Mouse (Mus musculus) forebrain, postnatal 0 days (tissue): ENCODE data around the gene Arfgef2. TPM values are rescaled to one million over a fixed set of nuclear protein-coding genes. Genes with fewer than 3 reads are reported as not detected.

ENCODE experiments used
- ATAC-seq: fragments of 200-750 bp; cut with Nextera tagmentation; 2 replicates; pipeline ENCODE4 v1.8.0; 2017; ENCODE audit warnings: mild to moderate bottlenecking, moderate library complexity
- DNase-seq: peaks from one replicate; pipeline ENCODE4 v3.0.0-alpha.2; 2015
- H3K27ac ChIP-seq: fragments of 300-500 bp; sonication (generic); 2 replicates; pipeline ENCODE4 v1.5.1; 2014; ENCODE audit warnings: low read depth, mild to moderate bottlenecking, antibody characterized with exemption, low read length, moderate library complexity, mixed read lengths
- H3K27me3 ChIP-seq: fragments of 300-500 bp; sonication (generic); 2 replicates; pipeline ENCODE4 v1.6.1; 2014; ENCODE audit warnings: mild to moderate bottlenecking, low read length, mixed read lengths; ENCODE audit not compliant: insufficient read depth
- H3K36me3 ChIP-seq: fragments of 300-500 bp; sonication (generic); 2 replicates; pipeline ENCODE4 v1.6.1; 2014; ENCODE audit warnings: mild to moderate bottlenecking, moderate library complexity; ENCODE audit not compliant: insufficient read depth
- H3K4me1 ChIP-seq: fragments of 300-500 bp; sonication (generic); 2 replicates; pipeline ENCODE4 v1.6.1; 2014; ENCODE audit warnings: antibody characterized with exemption; ENCODE audit not compliant: insufficient read depth
- H3K4me2 ChIP-seq: fragments of 300-500 bp; sonication (generic); 2 replicates; pipeline ENCODE4 v1.6.1; 2014; ENCODE audit warnings: low read depth, mild to moderate bottlenecking, moderate library complexity
- H3K4me3 ChIP-seq: fragments of 300-500 bp; sonication (generic); 2 replicates; pipeline ENCODE4 v1.5.1; 2014; ENCODE audit warnings: low read depth, low read length, mixed read lengths
- H3K9ac ChIP-seq: fragments of 300-500 bp; sonication (generic); 2 replicates; pipeline ENCODE4 v1.6.1; 2014; ENCODE audit warnings: mild to moderate bottlenecking
- H3K9me3 ChIP-seq: fragments of 300-500 bp; sonication (generic); 2 replicates; pipeline ENCODE4 v1.6.1; 2016; ENCODE audit warnings: low read length
- CTCF ChIP-seq: sonication (generic); IDR thresholded peaks from 2 replicates; pipeline ENCODE4 v1.5.1; 2016; ENCODE audit warnings: antibody characterized with exemption, control low read depth, low read depth
- WGBS: fragments of 180-500 bp; shearing (Covaris S2); extraction: QIAGEN DNeasy Blood & Tissue Kit; methylation state at CpG from one replicate; pipeline ENCODE4 v1.1.7; 2014; 5-methylcytosine and 5-hydroxymethylcytosine counted together
- polyA plus RNA-seq: library from polyadenylated mRNA; unstranded; fragments of >200 nt; fragmentation: Nextera tagmentation; extraction: Ambion mirVana; gene quantifications from 2 replicates; pipeline ENCODE4 v1.2.1, GENCODE M21; 2015
- total RNA-seq: library from RNA; depleted of rRNA; stranded (reverse); fragments of >200 nt; gene quantifications from 2 replicates; pipeline ENCODE4 v1.2.3, GENCODE M21; 2014

Gene Arfgef2
- total and polyA plus RNA-seq, 2 experiments from 2014 or later: 3.0 to 29.5 TPM

DNA sequence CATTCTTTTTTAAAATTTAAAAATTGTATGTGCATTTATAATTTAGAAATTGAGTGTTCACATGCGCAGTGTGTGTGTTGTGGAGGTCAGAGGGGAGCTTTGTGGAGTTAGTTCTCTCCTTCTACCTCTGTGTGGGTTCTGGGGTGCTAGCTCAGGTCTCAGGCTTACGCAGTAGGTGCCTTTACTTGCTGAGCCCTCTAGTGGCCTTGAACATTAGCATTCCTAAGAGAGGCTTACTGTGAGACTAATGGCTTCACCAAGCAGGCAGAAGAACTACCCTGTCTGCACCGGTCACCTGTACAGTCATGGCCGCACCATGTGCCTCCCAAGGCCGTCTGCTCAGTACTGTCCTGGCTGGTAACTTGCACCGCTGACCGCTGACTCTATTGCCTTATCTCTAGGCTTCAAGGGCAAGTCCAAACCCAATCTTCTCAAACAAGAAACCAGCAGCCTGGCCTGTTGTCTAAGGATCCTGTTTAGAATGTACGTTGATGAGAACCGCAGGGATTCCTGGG lies 86.0 kb downstream of the Arfgef2 start:
- peak; percentile 39 for TF ChIP-seq CTCF
- no peak for DNase-seq
- Histone ChIP-seq H3K9me3 (no peaks in the 10 kb centered on the region), H3K4me2 (no peak overlapping the region), H3K4me3 (no peak overlapping the region), H3K27ac (no peak overlapping the region), H3K36me3 (peaks cover 34% of the 10 kb centered on the region), H3K9ac (no peak overlapping the region), H3K4me1 (no peaks in the 10 kb centered on the region), H3K27me3 (no peaks in the 10 kb centered on the region)
- ATAC-seq: no peak
- 71% methylated on average over 9 of the region's 9 CpGs for WGBS

- Histone ChIP-seq H3K4me2 (no peak overlapping the region), H3K4me3 (no peak overlapping the region), H3K27ac (no peak overlapping the region), H3K9me3 (no peaks in the 10 kb centered on the region), H3K36me3 (peaks cover 35% of the 10 kb centered on the region), H3K4me1 (no peaks in the 10 kb centered on the region), H3K9ac (no peak overlapping the region), H3K27me3 (no peaks in the 10 kb centered on the region)
- 92% methylated on average over 8 of the region's 8 CpGs for WGBS
- ATAC-seq (no peak), DNase-seq (no peak)
- no peak for TF ChIP-seq CTCF
These were observed 86.8 kb downstream of the Arfgef2 start for GRCm38 (mm10) chr2:166892158-166892680.

GRCm38 (mm10) chr2:166893036-166893435 lies 87.6 kb downstream of the Arfgef2 start:
- no peak for ATAC-seq
- H3K27ac ChIP-seq: no peak overlapping the region
- H3K9ac ChIP-seq: no peak overlapping the region
- 93% methylated on average over 5 of the region's 5 CpGs for WGBS
- no peaks in the 10 kb centered on the region for H3K4me1 ChIP-seq
- no peaks in the 10 kb centered on the region for H3K27me3 ChIP-seq
- H3K36me3 ChIP-seq: peaks cover 35% of the 10 kb centered on the region
- no peak for TF ChIP-seq CTCF
- no peaks in the 10 kb centered on the region for H3K9me3 ChIP-seq
- DNase-seq: no peak
- H3K4me3 ChIP-seq: no peak overlapping the region
- no peak overlapping the region for H3K4me2 ChIP-seq

DNA sequence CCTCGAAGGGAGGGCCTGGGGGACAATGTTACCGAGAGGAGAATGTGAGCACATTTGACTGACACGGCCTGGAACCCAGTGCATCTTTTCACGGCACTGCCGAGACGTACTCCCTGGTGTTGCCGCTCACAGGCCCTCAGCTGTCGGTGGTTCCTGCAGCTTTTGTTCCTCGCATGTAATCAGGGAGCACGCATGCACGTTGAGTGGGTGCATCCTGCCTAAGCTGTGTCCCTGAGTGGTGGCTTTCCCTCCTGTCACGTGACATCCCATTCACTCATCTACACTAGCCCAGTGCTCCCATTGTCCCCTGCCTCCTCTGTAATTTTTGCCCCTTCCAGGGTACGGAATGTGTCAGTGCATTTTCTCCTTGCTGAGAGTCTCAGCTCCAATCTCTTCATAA lies 91.0 kb downstream of the Arfgef2 start:
- H3K27me3 ChIP-seq: no peaks in the 10 kb centered on the region
- H3K4me3 ChIP-seq: no peak overlapping the region
- ATAC-seq: peak; percentile 53
- H3K27ac ChIP-seq: no peak overlapping the region
- 60% methylated on average over 13 of the region's 13 CpGs for WGBS
- no peak for DNase-seq
- no peak for TF ChIP-seq CTCF
- no peak overlapping the region for H3K4me2 ChIP-seq
- peaks cover 30% of the 10 kb centered on the region for H3K36me3 ChIP-seq
- no peaks in the 10 kb centered on the region for H3K9me3 ChIP-seq
- H3K4me1 ChIP-seq: no peaks in the 10 kb centered on the region
- no peak overlapping the region for H3K9ac ChIP-seq

GRCm38 (mm10) chr2:166896974-166897373 lies 91.6 kb downstream of the Arfgef2 start:
- no peak for ATAC-seq
- Histone ChIP-seq H3K9me3 (no peaks in the 10 kb centered on the region), H3K4me2 (no peak overlapping the region), H3K36me3 (peaks cover 24% of the 10 kb centered on the region), H3K27me3 (no peaks in the 10 kb centered on the region), H3K27ac (no peak overlapping the region), H3K4me3 (no peak overlapping the region), H3K4me1 (no peaks in the 10 kb centered on the region), H3K9ac (no peak overlapping the region)
- TF ChIP-seq CTCF: no peak
- DNase-seq: peak; percentile 25
- 67% methylated on average over 12 of the region's 12 CpGs for WGBS

DNA sequence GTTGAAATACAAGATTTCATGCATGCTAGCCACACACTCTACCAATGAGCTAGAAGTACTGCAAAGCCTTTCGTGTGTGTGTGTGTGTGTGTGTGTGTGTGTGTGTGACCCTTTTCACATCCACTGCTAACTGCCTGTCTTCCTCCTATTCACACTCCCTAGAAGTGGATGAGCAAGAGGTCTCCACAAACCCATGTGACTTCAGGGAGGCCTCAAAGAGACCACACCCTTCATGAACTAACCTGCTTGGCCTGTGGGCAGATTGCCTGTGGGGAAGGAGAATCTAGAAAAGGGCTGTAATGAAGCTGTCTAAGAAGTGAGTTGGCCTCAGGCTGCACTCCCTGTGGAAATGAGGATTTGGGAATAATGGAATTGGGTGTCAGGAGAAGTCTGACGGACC lies 93.8 kb downstream of the Arfgef2 start:
- ATAC-seq: no peak
- Histone ChIP-seq H3K4me3 (no peak overlapping the region), H3K9ac (no peak overlapping the region), H3K9me3 (no peaks in the 10 kb centered on the region), H3K27me3 (no peaks in the 10 kb centered on the region), H3K4me1 (no peaks in the 10 kb centered on the region), H3K36me3 (peaks cover 11% of the 10 kb centered on the region), H3K27ac (no peak overlapping the region), H3K4me2 (no peak overlapping the region)
- no peak for TF ChIP-seq CTCF
- 83% methylated on average over 2 of the region's 2 CpGs for WGBS
- no peak for DNase-seq

GRCm38 (mm10) chr2:166899746-166900145 lies 94.4 kb downstream of the Arfgef2 start:
- H3K9ac ChIP-seq: no peak overlapping the region
- 68% methylated on average over 3 of the region's 3 CpGs for WGBS

More at GRCm38 (mm10) chr2:166899746-166900145, 94.4 kb downstream of the Arfgef2 start:
- Histone ChIP-seq H3K4me1 (no peaks in the 10 kb centered on the region), H3K4me3 (no peak overlapping the region), H3K9me3 (no peaks in the 10 kb centered on the region), H3K36me3 (peaks cover 5% of the 10 kb centered on the region), H3K27me3 (no peaks in the 10 kb centered on the region), H3K27ac (no peak overlapping the region), H3K4me2 (no peak overlapping the region)
- ATAC-seq: no peak
- TF ChIP-seq CTCF: no peak
- no peak for DNase-seq
